Mouse (Mus musculus) induced T-regulatory cell, adult 2 months (primary cell): ENCODE measurements at regions not wholly inside any gene's neighbourhood (a gene's known extent, or its start where the extent isn't known, plus 50 kb on each side); places are given as distances from the start of the nearest gene placed in this dataset.

ENCODE experiments used
- DNase-seq: peaks from one replicate; pipeline ENCODE4 v3.0.0-alpha.2; 2012; ENCODE audit warnings: low read depth

- DNase-seq: peak; percentile 66
These were observed 54.0 kb upstream of the Ets2 start for GRCm38 (mm10) chr16:95647854-95648253.

GRCm38 (mm10) chr16:95642784-95643590, 56.6 kb upstream of the Erg start:
- no peak for DNase-seq

GRCm38 (mm10) chr16:95640670-95641069, 54.3 kb upstream of the Erg start:
- no peak for DNase-seq

GRCm38 (mm10) chr16:95639677-95640076, 53.3 kb upstream of the Erg start:
- peak; percentile 29 for DNase-seq

GRCm38 (mm10) chr16:95637850-95638249, 51.5 kb upstream of the Erg start:
- DNase-seq: no peak

GRCm38 (mm10) chr16:95636615-95637014, 50.2 kb upstream of the Erg start:
- DNase-seq: no peak
